Mouse (Mus musculus): ENCODE results near the gene Hbb-bh1. TPM values are rescaled to one million over a fixed set of nuclear protein-coding genes. Genes with fewer than 3 reads are reported as not detected.

Hbb-bh1 gene
- total and polyA plus RNA-seq, 3 experiments = 0.15 TPM; not detected in 2

GRCm38 (mm10) chr7:103877093-103877492, 34.1 kb upstream of the Hbb-bh1 start:
- H3K27ac ChIP-seq (ENCODE audit: control insufficient read depth, low read depth, low read length) = no peak overlapping the region

GRCm38 (mm10) chr7:103874451-103874850, 31.5 kb upstream of the Hbb-bh1 start:
- no peak overlapping the region for H3K9ac ChIP-seq (ENCODE audit: control insufficient read depth, low read depth, low read length, poor library complexity, severe bottlenecking)
- peaks cover 13 to 22% of the 10 kb centered on the region in 2 experiments for H3K4me1 ChIP-seq (ENCODE audit: control insufficient read depth in 1 of 2, insufficient read depth in 2 of 2, low read length in 2 of 2)

More at GRCm38 (mm10) chr7:103877093-103877492, 34.1 kb upstream of the Hbb-bh1 start:
- peak; percentile 48 for DNase-seq (ENCODE audit: low read depth, low spot score)
- no peak overlapping the region for H3K4me3 ChIP-seq (ENCODE audit: control insufficient read depth in 1 of 2, insufficient read depth in 1 of 2, low read depth in 2 of 2, low read length in 2 of 2)
- H3K27me3 ChIP-seq (ENCODE audit: control insufficient read depth in 1 of 2, insufficient read depth in 2 of 2, low read length in 2 of 2) = no peaks in the 10 kb centered on the region
- H3K9ac ChIP-seq (ENCODE audit: control insufficient read depth, low read depth, low read length, poor library complexity, severe bottlenecking) = no peak overlapping the region
- H3K9me3 ChIP-seq (replicated peaks; ENCODE audit: insufficient read depth, low read length) = no peaks in the 10 kb centered on the region
- H3K36me3 ChIP-seq (ENCODE audit: control insufficient read depth in 1 of 2, insufficient read depth in 2 of 2, low read length in 2 of 2) = peaks cover 0 to 7% of the 10 kb centered on the region in 2 experiments; a peak in 2 of 4 replicates
- H3K4me1 ChIP-seq (ENCODE audit: control insufficient read depth in 1 of 2, insufficient read depth in 2 of 2, low read length in 2 of 2) = peaks cover 5 to 8% of the 10 kb centered on the region in 2 experiments; a peak in 2 of 4 replicates
- H3K79me2 ChIP-seq (ENCODE audit: control insufficient read depth, insufficient read depth, low read length, poor library complexity) = no peaks in the 10 kb centered on the region; the same call in 1 of the 2 replicates
- TF ChIP-seq USF2 (IDR thresholded peaks at IDR 0.05; ENCODE audit: borderline replicate concordance in 1 of 2, insufficient read depth in 1 of 2, low read depth in 1 of 2, low read length in 2 of 2) (no peak), GATA1 (IDR thresholded peaks at IDR 0.05; ENCODE audit: low read depth, low read length) (peak; percentile 96), TBP (IDR thresholded peaks at IDR 0.05; ENCODE audit: low read depth, low read length) (no peak), POLR2A (IDR thresholded peaks at IDR 0.05; ENCODE audit: control insufficient read depth in 1 of 2, insufficient read depth in 1 of 2, low read depth in 1 of 2, low read length in 2 of 2, poor library complexity in 1 of 2) (no peak), GABPA (IDR thresholded peaks at IDR 0.05; ENCODE audit: low read depth, low read length) (no peak), RAD21 (IDR thresholded peaks at IDR 0.05; ENCODE audit: low read depth, low read length) (no peak), NELFE (IDR thresholded peaks at IDR 0.05; ENCODE audit: low read depth, low read length) (no peak), SIN3A (IDR thresholded peaks at IDR 0.05; ENCODE audit: low read length) (peak; percentile 37; the same call in 1 of the 2 replicates), NRF1 (IDR thresholded peaks at IDR 0.05; ENCODE audit: insufficient read depth, low read depth, low read length, poor library complexity, severe bottlenecking) (no peak), TAL1 (IDR thresholded peaks at IDR 0.05; ENCODE audit: low read length) (peak; percentile 90), ELF1 (IDR thresholded peaks at IDR 0.05; ENCODE audit: low read depth, low read length) (no peak), POLR2AphosphoS2 (IDR thresholded peaks at IDR 0.05; ENCODE audit: low read length) (no peak), SMC3 (IDR thresholded peaks at IDR 0.05; ENCODE audit: low read depth, low read length) (no peak), ZMIZ1 (IDR thresholded peaks at IDR 0.05; ENCODE audit: low read depth, low read length) (no peak), BHLHE40 (IDR thresholded peaks at IDR 0.05; ENCODE audit: borderline replicate concordance, low read depth, low read length) (no peak), KAT2A (conservative IDR thresholded peaks at IDR 0.05; ENCODE audit: low read depth, low read length) (no peak), HCFC1 (IDR thresholded peaks at IDR 0.05; ENCODE audit: low read depth, low read length) (no peak), UBTF (IDR thresholded peaks at IDR 0.05; ENCODE audit: borderline replicate concordance, insufficient read depth, low read depth, low read length) (no peak), MXI1 (IDR thresholded peaks at IDR 0.05; ENCODE audit: low read depth, low read length) (no peak), CHD2 (IDR thresholded peaks at IDR 0.05; ENCODE audit: low read length) (no peak), MYB (IDR thresholded peaks at IDR 0.05; ENCODE audit: low read depth, low read length) (no peak), MAX (IDR thresholded peaks at IDR 0.05; ENCODE audit: low read length) (no peak), POLR2AphosphoS5 (IDR thresholded peaks at IDR 0.05; ENCODE audit: borderline replicate concordance, low read depth, low read length) (no peak), MYC (IDR thresholded peaks at IDR 0.05; ENCODE audit: low read depth, low read length) (peak; percentile 25; the same call in 1 of the 2 replicates), TCF12 (IDR thresholded peaks at IDR 0.05; ENCODE audit: low read depth, low read length) (peak; percentile 98), JUND (IDR thresholded peaks at IDR 0.05; ENCODE audit: low read depth, low read length) (no peak), MAFK (IDR thresholded peaks at IDR 0.05; ENCODE audit: borderline replicate concordance, low read depth, low read length) (no peak), MAZ (IDR thresholded peaks at IDR 0.05; ENCODE audit: low read depth, low read length) (no peak), RCOR1 (IDR thresholded peaks at IDR 0.05; ENCODE audit: low read depth, low read length) (peak; percentile 83), EP300 (IDR thresholded peaks at IDR 0.05; ENCODE audit: low read depth in 1 of 2, low read length in 2 of 2) (peak; percentile 91 to 96), ETS1 (IDR thresholded peaks at IDR 0.05; ENCODE audit: low read depth, low read length) (peak; percentile 87), USF1 (IDR thresholded peaks at IDR 0.05; ENCODE audit: low read depth, low read length) (no peak), ZC3H11A (IDR thresholded peaks at IDR 0.05; ENCODE audit: low read depth, low read length) (no peak), MEF2A (IDR thresholded peaks at IDR 0.05; ENCODE audit: extremely low read depth, insufficient replicate concordance, low read depth, low read length, poor library complexity, severe bottlenecking) (no peak), E2F4 (IDR thresholded peaks at IDR 0.05; ENCODE audit: borderline replicate concordance, low read depth, low read length) (no peak), ZNF384 (IDR thresholded peaks at IDR 0.05; ENCODE audit: low read depth, low read length) (no peak)

More at GRCm38 (mm10) chr7:103874451-103874850, 31.5 kb upstream of the Hbb-bh1 start:
- no peaks in the 10 kb centered on the region for H3K9me3 ChIP-seq (replicated peaks; ENCODE audit: insufficient read depth, low read length)
- no peak overlapping the region for H3K27ac ChIP-seq (ENCODE audit: control insufficient read depth, low read depth, low read length)
- no peaks in the 10 kb centered on the region for H3K27me3 ChIP-seq (ENCODE audit: control insufficient read depth in 1 of 2, insufficient read depth in 2 of 2, low read length in 2 of 2)
- H3K79me2 ChIP-seq (ENCODE audit: control insufficient read depth, insufficient read depth, low read length, poor library complexity) = no peaks in the 10 kb centered on the region; the same call in 1 of the 2 replicates
- peaks cover 0 to 22% of the 10 kb centered on the region in 2 experiments; a peak in 2 of 4 replicates for H3K36me3 ChIP-seq (ENCODE audit: control insufficient read depth in 1 of 2, insufficient read depth in 2 of 2, low read length in 2 of 2)
- no peak overlapping the region for H3K4me3 ChIP-seq (ENCODE audit: control insufficient read depth in 1 of 2, insufficient read depth in 1 of 2, low read depth in 2 of 2, low read length in 2 of 2)
- DNase-seq (ENCODE audit: low read depth, low spot score) = no peak
- peak in 2 of 3 experiments; percentile 9 to 30; a peak in 3 of 6 replicates for TF ChIP-seq CTCF (IDR thresholded peaks at IDR 0.05 in 2 of 3, conservative IDR thresholded peaks at IDR 0.05 in 1 of 3; ENCODE audit: control insufficient read depth in 1 of 3, insufficient read depth in 1 of 3, low read depth in 2 of 3, low read length in 3 of 3, poor library complexity in 1 of 3, severe bottlenecking in 1 of 3)
- peak; percentile 21 for TF ChIP-seq RAD21 (IDR thresholded peaks at IDR 0.05; ENCODE audit: low read depth, low read length)
- peak; percentile 33; the same call in 1 of the 2 replicates for TF ChIP-seq SMC3 (IDR thresholded peaks at IDR 0.05; ENCODE audit: low read depth, low read length)
- no peak for TF ChIP-seq GABPA (IDR thresholded peaks at IDR 0.05; ENCODE audit: low read depth, low read length)
